8 mouse cellular contexts compared by ENCODE assay signal in genomic region chr12:111088186-111088585, GRCm38 (mm10). TPM values are rescaled to one million over a fixed set of nuclear protein-coding genes. Genes with fewer than 3 reads are reported as not detected.
A peak's percentile ranks its signal among the peaks of the same experiment; 100 is the strongest.
DNase-seq lines count a peak whose midpoint lies in the region; ATAC-seq lines count a peak whose summit lies in the region.

No protein-coding gene starts in this region.

- peak; percentile 82 for ATAC-seq in granulocyte monocyte progenitor cell, adult 5-6 weeks (replicated peaks; ENCODE audit: poor library complexity, severe bottlenecking)

- peak; percentile 61 to 92 for DNase-seq in adrenal gland, adult (ENCODE audit: inconsistent age in 2 of 2, low spot score in 1 of 2)
- no peak for DNase-seq in adrenal gland, postnatal 4 days (ENCODE audit: low spot score in 2 of 2)
- peak; percentile 66 for DNase-seq in adrenal gland, adult 2 months
- peak; percentile 83 for DNase-seq in embryo, embryonic 11 days
- peak; percentile 50 to 92 for DNase-seq in layer of hippocampus, adult 18-20 months (ENCODE audit: low spot score in 2 of 2)
- peak; percentile 81 for DNase-seq in lung, postnatal 10 days
- peak; percentile 77 for DNase-seq in right cerebral cortex, postnatal 14 days

RNA-seq across cellular contexts. Expression of gene Rcor1, which starts 49.0 kb away (rescaled TPM):
- 10 to 100 TPM; 47.5 to 49.4 TPM for total RNA-seq in adrenal gland, postnatal 4 days (2021)
- total RNA-seq in adrenal gland, adult 2 months (2021) = 10 to 100 TPM; 35.7 to 63.8 TPM
- 5.3 and 8.0 TPM in 2 replicates for polyA plus RNA-seq in adrenal gland, adult 2 months (2012; rRNA removed)
- 36.3 and 44.3 TPM in 2 replicates for total RNA-seq in granulocyte monocyte progenitor cell, adult 5-6 weeks (2014; fragmentation: Nextera tagmentation)
- 29.1 and 31.7 TPM in 2 replicates for total RNA-seq in granulocyte monocyte progenitor cell, adult 5-6 weeks (2017)
- total RNA-seq in layer of hippocampus, adult 18-20 months (2021) = 10 to 100 TPM; 16.9 to 17.2 TPM

Comparison
In these comparisons a context has a peak if more than half of its experiments do, and no peak if none do; other contexts are left out.
1. DNase-seq: peak in adrenal gland, adult (2 of 2), adrenal gland, adult 2 months (single experiment), embryo, embryonic 11 days (single experiment), layer of hippocampus, adult 18-20 months (2 of 2), lung, postnatal 10 days (single experiment) and right cerebral cortex, postnatal 14 days (single experiment); none in adrenal gland, postnatal 4 days (0 of 2).